In the genomic region with DNA sequence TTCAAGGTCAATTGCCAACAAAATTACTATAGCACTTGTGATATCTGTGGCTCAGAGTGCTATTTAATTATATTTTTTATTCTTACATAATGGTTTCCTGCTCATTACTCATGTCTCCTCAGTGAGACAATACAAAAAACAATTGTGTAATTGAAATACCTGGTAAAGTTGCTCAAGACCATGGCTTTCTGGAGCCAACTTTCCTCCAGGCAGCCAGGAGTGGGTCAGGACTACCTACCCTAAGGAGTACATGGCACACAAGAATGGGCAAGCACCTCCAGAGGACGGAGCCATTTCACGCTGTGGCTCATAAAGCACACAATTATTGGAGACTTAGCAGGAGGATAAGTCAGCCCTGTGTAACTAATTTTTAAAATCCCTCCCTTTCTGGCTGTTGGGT, we compare ENCODE assay signal across 16 mouse cellular contexts.
"Had no signal": no experiment of that assay in that cellular context is flagged by ENCODE, and none has a peak within 500 bp of the region (broad histone marks: within the 10 kb centered on the region; RNA-seq: fewer than 3 reads in every experiment).

No protein-coding gene starts in this region.

- H3K4me2 ChIP-seq: neural tube, embryonic 13.5 days; neural tube, embryonic 15.5 days; stomach, embryonic 15.5 days had no signal

- H3K27ac ChIP-seq: neural tube, embryonic 13.5 days; neural tube, embryonic 15.5 days; stomach, embryonic 15.5 days; stomach, postnatal 0 days had no signal

- H3K36me3 ChIP-seq: neural tube, embryonic 13.5 days; neural tube, embryonic 15.5 days; stomach, embryonic 15.5 days had no signal

- H3K9ac ChIP-seq: neural tube, embryonic 13.5 days; neural tube, embryonic 15.5 days; stomach, embryonic 15.5 days had no signal

- H3K9me3 ChIP-seq: neural tube, embryonic 13.5 days; neural tube, embryonic 15.5 days; stomach, embryonic 15.5 days had no signal

- H3K4me3 ChIP-seq: neural tube, embryonic 13.5 days; neural tube, embryonic 15.5 days; stomach, embryonic 15.5 days had no signal

- H3K4me1 ChIP-seq: neural tube, embryonic 13.5 days; neural tube, embryonic 15.5 days; stomach, embryonic 15.5 days had no signal

- H3K27me3 ChIP-seq: neural tube, embryonic 13.5 days; neural tube, embryonic 15.5 days; stomach, embryonic 15.5 days had no signal

- DNase-seq: retina, postnatal 1 day; right cerebral cortex, adult 18-20 months; right cerebral cortex, postnatal 14 days; right cerebral cortex, postnatal 25 days; right cerebral cortex, postnatal 4 days; spleen, adult 18-20 months; thymus, adult 18-20 months; thymus, adult 2 months; thymus, postnatal 14 days; thymus, postnatal 25 days; thymus, postnatal 36 days; thymus, postnatal 4 days had no signal
